ENCODE assay signal across 8 mouse cellular contexts in genomic region chr14:20672990-20673389, GRCm38 (mm10). TPM values are rescaled to one million over a fixed set of nuclear protein-coding genes. Genes with fewer than 3 reads are reported as not detected.
A peak's percentile ranks its signal among the peaks of the same experiment; 100 is the strongest.
DNase-seq lines count a peak whose midpoint lies in the region; ATAC-seq and TF ChIP-seq lines count a peak whose summit lies in the region.

No protein-coding gene starts in this region.

- no peaks in the 10 kb centered on the region for H3K4me1 ChIP-seq in intestine, postnatal 0 days (replicated peaks; ENCODE audit: control insufficient read depth, insufficient read depth, low read length)
- peaks cover 15% of the 10 kb centered on the region; the same call in 1 of the 2 replicates for H3K4me1 ChIP-seq in intestine, embryonic 16.5 days (ENCODE audit: control insufficient read depth, insufficient read depth, low read length)

- no peak overlapping the region for H3K4me2 ChIP-seq in intestine, postnatal 0 days (replicated peaks; ENCODE audit: low read depth)
- no peak overlapping the region for H3K4me2 ChIP-seq in intestine, embryonic 16.5 days (ENCODE audit: low read depth, low read length)

- peak; percentile 89 for DNase-seq in ES-CJ7 (ENCODE audit: low read depth, low spot score)
- peak; percentile 32 for DNase-seq in brain, embryonic 14.5 days (ENCODE audit: low read depth)
- DNase-seq in kidney, adult 18-20 months: peak; percentile 54
- DNase-seq in ovary, postnatal 14 days (ENCODE audit: low spot score): no peak
- no peak for DNase-seq in ovary, postnatal 10 days (ENCODE audit: low spot score)

- no peak overlapping the region for H3K27ac ChIP-seq in intestine, postnatal 0 days (ENCODE audit: low read depth, low read length)
- no peak overlapping the region for H3K27ac ChIP-seq in intestine, embryonic 16.5 days (ENCODE audit: low read length)

- no peak for TF ChIP-seq POLR2A in brain, embryonic 14.5 days (IDR thresholded peaks at IDR 0.05; ENCODE audit: borderline replicate concordance, extremely low read depth, insufficient read depth, insufficient read length, poor library complexity, severe bottlenecking)

- no peaks in the 10 kb centered on the region for H3K27me3 ChIP-seq in intestine, postnatal 0 days (replicated peaks; ENCODE audit: control insufficient read depth, insufficient read depth, low read length)
- no peaks in the 10 kb centered on the region for H3K27me3 ChIP-seq in intestine, embryonic 16.5 days (replicated peaks; ENCODE audit: control insufficient read depth, insufficient read depth, low read length)

- peak; percentile 68 for TF ChIP-seq CTCF in intestine, postnatal 0 days (IDR thresholded peaks at IDR 0.05; ENCODE audit: low read depth)
- TF ChIP-seq CTCF in brain, embryonic 14.5 days (IDR thresholded peaks at IDR 0.05; ENCODE audit: borderline replicate concordance, extremely low read depth, insufficient read depth, insufficient read length): peak; percentile 32; the same call in 1 of the 2 replicates

- no peak for ATAC-seq in intestine, postnatal 0 days
- ATAC-seq in intestine, embryonic 16.5 days: no peak
- peak; percentile 27; the same call in 1 of the 2 replicates for ATAC-seq in megakaryocyte progenitor cell, adult 5-6 weeks (replicated peaks; ENCODE audit: poor library complexity)

- H3K9ac ChIP-seq in intestine, postnatal 0 days (ENCODE audit: low read depth, low read length): no peak overlapping the region
- H3K9ac ChIP-seq in intestine, embryonic 16.5 days (ENCODE audit: low read depth, low read length): no peak overlapping the region

- H3K4me3 ChIP-seq in intestine, postnatal 0 days (ENCODE audit: low read depth, low read length): no peak overlapping the region
- no peak overlapping the region for H3K4me3 ChIP-seq in intestine, embryonic 16.5 days (ENCODE audit: low read length)

- H3K36me3 ChIP-seq in intestine, postnatal 0 days (ENCODE audit: control insufficient read depth, insufficient read depth): peaks cover 18% of the 10 kb centered on the region; the same call in 1 of the 2 replicates
- H3K36me3 ChIP-seq in intestine, embryonic 16.5 days (ENCODE audit: control insufficient read depth, insufficient read depth, low read length): peaks cover 7% of the 10 kb centered on the region; the same call in 1 of the 2 replicates

- H3K9me3 ChIP-seq in intestine, postnatal 0 days (ENCODE audit: control insufficient read depth): no peaks in the 10 kb centered on the region
- no peaks in the 10 kb centered on the region for H3K9me3 ChIP-seq in intestine, embryonic 16.5 days (ENCODE audit: control insufficient read depth, low read length)

- 94% methylated on average over 2 of the region's 2 CpGs for WGBS in intestine, postnatal 0 days
- WGBS in intestine, embryonic 16.5 days: 90% methylated on average over 2 of the region's 2 CpGs

RNA-seq across cellular contexts. Expression of gene Sec24c, which starts 1.1 kb away (rescaled TPM):
- 51.0 and 53.8 TPM in 2 replicates for polyA plus RNA-seq in intestine, postnatal 0 days (2015; fragmentation: Nextera tagmentation; extraction: Ambion mirVana)
- polyA plus RNA-seq in intestine, embryonic 16.5 days (2015; fragmentation: Nextera tagmentation; extraction: Ambion mirVana): 92.7 and 106 TPM in 2 replicates
- 159 and 187 TPM in 2 replicates for polyA plus RNA-seq in brain, embryonic 14.5 days (2012; rRNA removed)
- 40.1 and 40.5 TPM in 2 replicates for total RNA-seq in megakaryocyte progenitor cell, adult 5-6 weeks (2015)
- total RNA-seq in megakaryocyte progenitor cell, adult 5-6 weeks (2017): 88.7 and 97.9 TPM in 2 replicates

RNA-seq across cellular contexts. Expression of gene Synpo2l, which starts 4.8 kb away (rescaled TPM):
- polyA plus RNA-seq in intestine, postnatal 0 days (2015; fragmentation: Nextera tagmentation; extraction: Ambion mirVana): 0.23 and 0.27 TPM in 2 replicates
- 0.10 and 0.20 TPM in 2 replicates for polyA plus RNA-seq in intestine, embryonic 16.5 days (2015; fragmentation: Nextera tagmentation; extraction: Ambion mirVana)
- polyA plus RNA-seq in brain, embryonic 14.5 days (2012; rRNA removed): 0.23 and 0.27 TPM in 2 replicates
- total RNA-seq in megakaryocyte progenitor cell, adult 5-6 weeks (2015): 0.10 TPM in 1 of 2 replicates, not detected in the other
- 0.20 TPM in 1 of 2 replicates, not detected in the other for total RNA-seq in megakaryocyte progenitor cell, adult 5-6 weeks (2017)

RNA-seq across cellular contexts. Expression of gene Myoz1, which starts 16.6 kb away (rescaled TPM):
- polyA plus RNA-seq in intestine, postnatal 0 days (2015; fragmentation: Nextera tagmentation; extraction: Ambion mirVana): not detected in 2 replicates
- 0.26 and 0.53 TPM in 2 replicates for polyA plus RNA-seq in intestine, embryonic 16.5 days (2015; fragmentation: Nextera tagmentation; extraction: Ambion mirVana)
- polyA plus RNA-seq in brain, embryonic 14.5 days (2012; rRNA removed): 0.10 and 0.16 TPM in 2 replicates
- total RNA-seq in megakaryocyte progenitor cell, adult 5-6 weeks (2015): not detected in 2 replicates
- 0.68 TPM in 1 of 2 replicates, not detected in the other for total RNA-seq in megakaryocyte progenitor cell, adult 5-6 weeks (2017)

RNA-seq across cellular contexts. Expression of gene Fut11, which starts 21.8 kb away (rescaled TPM):
- polyA plus RNA-seq in intestine, postnatal 0 days (2015; fragmentation: Nextera tagmentation; extraction: Ambion mirVana): 7.4 and 8.4 TPM in 2 replicates
- 15.0 and 16.0 TPM in 2 replicates for polyA plus RNA-seq in intestine, embryonic 16.5 days (2015; fragmentation: Nextera tagmentation; extraction: Ambion mirVana)
- 21.1 and 24.7 TPM in 2 replicates for polyA plus RNA-seq in brain, embryonic 14.5 days (2012; rRNA removed)
- total RNA-seq in megakaryocyte progenitor cell, adult 5-6 weeks (2015): 14.3 and 15.3 TPM in 2 replicates
- total RNA-seq in megakaryocyte progenitor cell, adult 5-6 weeks (2017): 5.3 and 5.7 TPM in 2 replicates

RNA-seq across cellular contexts. Expression of gene Chchd1, which starts 29.8 kb away (rescaled TPM):
- polyA plus RNA-seq in intestine, postnatal 0 days (2015; fragmentation: Nextera tagmentation; extraction: Ambion mirVana): 143 and 150 TPM in 2 replicates
- 171 and 190 TPM in 2 replicates for polyA plus RNA-seq in intestine, embryonic 16.5 days (2015; fragmentation: Nextera tagmentation; extraction: Ambion mirVana)
- polyA plus RNA-seq in brain, embryonic 14.5 days (2012; rRNA removed): 95.3 and 112 TPM in 2 replicates
- 163 and 169 TPM in 2 replicates for total RNA-seq in megakaryocyte progenitor cell, adult 5-6 weeks (2015)
- 104 and 110 TPM in 2 replicates for total RNA-seq in megakaryocyte progenitor cell, adult 5-6 weeks (2017)

Comparison
In these comparisons a context has a peak if more than half of its experiments do, and no peak if none do; other contexts are left out.
1. DNase-seq: peak in ES-CJ7 (single experiment), brain, embryonic 14.5 days (single experiment) and kidney, adult 18-20 months (single experiment); none in ovary, postnatal 14 days (single experiment) and ovary, postnatal 10 days (single experiment).